Mouse (Mus musculus) embryonic stem cell, embryonic (primary cell): ENCODE measurements at regions not wholly inside any gene's neighbourhood (a gene's known extent, or its start where the extent isn't known, plus 50 kb on each side); places are given as distances from the start of the nearest gene placed in this dataset.

ENCODE experiments used
- CTCF ChIA-PET, 4 experiments: fragments of 300-600 bp in 2 of 4; fragments of 350-600 bp in 2 of 4; sonication (Branson Sonifier 250); formaldehyde crosslinking; loops; one replicate each; lab custom pipeline; 2022; ENCODE audit warnings: inconsistent platforms in 2 of 4; lab: Charles Lee
- POLR2A ChIA-PET, 4 experiments: fragments of 300-600 bp in 2 of 4; fragments of 350-600 bp in 2 of 4; sonication (Branson Sonifier 250); formaldehyde crosslinking; loops; one replicate each; lab custom pipeline; 2022; ENCODE audit warnings: antibody characterized with exemption in 4 of 4, inconsistent platforms in 1 of 4; lab: Charles Lee

GRCm38 (mm10) chr12:6444026-6444425 is 1068.5 kb upstream of the Klhl29 start:
- CTCF ChIA-PET: no interaction called here
- POLR2A ChIA-PET: no interaction called here

GRCm38 (mm10) chr12:6417804-6418203 is 1042.3 kb upstream of the Klhl29 start:
- POLR2A ChIA-PET: no interaction called here
- CTCF ChIA-PET: no interaction called here

DNA sequence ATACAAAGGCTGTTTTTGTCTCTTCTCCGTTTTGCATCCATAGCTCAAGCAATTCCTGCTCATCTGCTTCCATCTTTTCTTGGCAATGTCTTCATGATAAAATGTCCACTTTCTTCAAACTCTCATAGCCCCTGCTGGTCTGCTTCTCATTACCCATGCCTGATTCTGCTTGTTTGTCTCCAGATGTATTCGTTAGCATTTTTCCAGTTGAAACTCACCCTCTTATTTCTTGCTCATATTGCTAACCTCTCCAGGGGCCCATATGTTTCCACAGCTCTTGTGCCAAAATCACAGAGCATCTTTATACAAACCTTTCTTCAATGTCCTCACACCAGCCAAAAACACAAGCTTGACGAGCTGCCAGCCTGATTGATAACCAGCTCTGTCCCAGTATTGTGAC is 1025.1 kb upstream of the Klhl29 start:
- POLR2A ChIA-PET: interaction anchor here in 1 of 4 experiments (0.5 kb wide), 1 partner anchor 433 kb away, joined by 3 read pairs; no protein-coding TSS in a partner anchor
- CTCF ChIA-PET: interaction anchor here in 1 of 4 experiments (0.6 kb wide), 1 partner anchor 1209 kb away, joined by 4 read pairs; no protein-coding TSS in a partner anchor

- ChIA-PET POLR2A (interaction anchor here in 1 of 4 experiments (1.0 kb wide), 1 partner anchor 18 kb away, joined by 3 read pairs; no protein-coding TSS in a partner anchor), CTCF (no interaction called here)
These were observed 1006.4 kb upstream of the Klhl29 start for GRCm38 (mm10) chr12:6381833-6382232.

GRCm38 (mm10) chr12:6367611-6368010 is 992.1 kb upstream of the Klhl29 start:
- POLR2A ChIA-PET: no interaction called here

More at GRCm38 (mm10) chr12:6367611-6368010, 992.1 kb upstream of the Klhl29 start:
- CTCF ChIA-PET: no interaction called here
